Mouse (Mus musculus) C2C12 (cell line): ENCODE measurements around the gene Atp1b3.

Source experiments
- CEBPB ChIP-seq: IDR thresholded peaks from one replicate; pipeline ENCODE4 v1.6.1; 2011; ENCODE audit warnings: low read depth, mild to moderate bottlenecking, control low read depth, moderate library complexity
- CTCF ChIP-seq: IDR thresholded peaks from one replicate; pipeline ENCODE4 v1.5.1; 2011; ENCODE audit not compliant: control insufficient read depth, insufficient read depth, insufficient read length
- FOSL1 ChIP-seq: IDR thresholded peaks from one replicate; pipeline ENCODE4 v1.8.0; 2011; ENCODE audit warnings: mild to moderate bottlenecking, low read length; ENCODE audit not compliant: poor library complexity, insufficient read depth, severe bottlenecking
- MAX ChIP-seq: IDR thresholded peaks from one replicate; pipeline ENCODE4 v1.6.1; 2011; ENCODE audit warnings: mild to moderate bottlenecking, control low read depth
- MYOD1 ChIP-seq: IDR thresholded peaks from one replicate; pipeline ENCODE4 v1.6.1; 2011; ENCODE audit warnings: low read depth; ENCODE audit not compliant: control insufficient read depth, insufficient read length
- MYOG ChIP-seq: IDR thresholded peaks from one replicate; pipeline ENCODE4 v1.6.1; 2011; ENCODE audit not compliant: control insufficient read depth, insufficient read length; ENCODE audit errors: extremely low read depth
- USF1 ChIP-seq: IDR thresholded peaks from one replicate; pipeline ENCODE4 v1.6.1; 2011; ENCODE audit warnings: low read depth, mild to moderate bottlenecking, control low read depth, moderate library complexity

DNA sequence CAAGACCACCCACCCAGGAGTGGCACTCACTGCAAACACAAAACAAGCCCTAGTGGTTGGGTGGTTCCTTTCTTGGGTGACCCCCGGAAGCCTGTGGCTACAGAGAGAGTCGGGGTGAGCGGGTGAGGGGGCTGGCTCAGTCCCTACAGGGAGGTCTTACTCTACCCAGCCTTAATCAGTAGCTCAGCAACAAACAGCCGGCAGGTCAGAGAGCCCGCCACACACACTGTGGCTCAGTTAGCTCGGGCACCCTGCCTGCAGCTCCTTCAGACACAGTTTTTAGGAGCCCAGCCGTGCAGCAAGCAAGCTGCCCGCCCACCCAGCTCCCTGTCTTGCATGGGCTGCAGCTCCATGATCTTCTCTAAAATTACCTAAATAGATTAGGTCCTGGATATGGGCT lies 33.9 kb upstream of the Atp1b3 start:
- TF ChIP-seq CTCF (no peak), MAX (no peak), USF1 (no peak), MYOD1 (no peak), CEBPB (no peak), FOSL1 (no peak), MYOG (no peak)
